Mouse (Mus musculus): Measurements from ENCODE around the gene Slbp. TPM values are rescaled to one million over a fixed set of nuclear protein-coding genes. Genes with fewer than 3 reads are reported as not detected.

Gene Slbp
- total RNA-seq (2021) = 10 to 100 TPM; 50.1 to 56.5 TPM
- long read RNA-seq, experiment 1, transcript Slbp-201 (8 exons, 1,906 nt) = major isoform, 92 of 112 reads
- long read RNA-seq, experiment 1, partial matches to known transcripts = 9 of 112 reads
- long read RNA-seq, experiment 1, other reads (novel, unspliced or antisense) = 11 of 112 reads
- long read RNA-seq, experiment 2, transcript Slbp-201 (8 exons, 1,906 nt) = major isoform, 32 of 44 reads
- long read RNA-seq, experiment 2, partial matches to known transcripts = 4 of 44 reads
- long read RNA-seq, experiment 2, other reads (novel, unspliced or antisense) = 7 of 44 reads

DNA sequence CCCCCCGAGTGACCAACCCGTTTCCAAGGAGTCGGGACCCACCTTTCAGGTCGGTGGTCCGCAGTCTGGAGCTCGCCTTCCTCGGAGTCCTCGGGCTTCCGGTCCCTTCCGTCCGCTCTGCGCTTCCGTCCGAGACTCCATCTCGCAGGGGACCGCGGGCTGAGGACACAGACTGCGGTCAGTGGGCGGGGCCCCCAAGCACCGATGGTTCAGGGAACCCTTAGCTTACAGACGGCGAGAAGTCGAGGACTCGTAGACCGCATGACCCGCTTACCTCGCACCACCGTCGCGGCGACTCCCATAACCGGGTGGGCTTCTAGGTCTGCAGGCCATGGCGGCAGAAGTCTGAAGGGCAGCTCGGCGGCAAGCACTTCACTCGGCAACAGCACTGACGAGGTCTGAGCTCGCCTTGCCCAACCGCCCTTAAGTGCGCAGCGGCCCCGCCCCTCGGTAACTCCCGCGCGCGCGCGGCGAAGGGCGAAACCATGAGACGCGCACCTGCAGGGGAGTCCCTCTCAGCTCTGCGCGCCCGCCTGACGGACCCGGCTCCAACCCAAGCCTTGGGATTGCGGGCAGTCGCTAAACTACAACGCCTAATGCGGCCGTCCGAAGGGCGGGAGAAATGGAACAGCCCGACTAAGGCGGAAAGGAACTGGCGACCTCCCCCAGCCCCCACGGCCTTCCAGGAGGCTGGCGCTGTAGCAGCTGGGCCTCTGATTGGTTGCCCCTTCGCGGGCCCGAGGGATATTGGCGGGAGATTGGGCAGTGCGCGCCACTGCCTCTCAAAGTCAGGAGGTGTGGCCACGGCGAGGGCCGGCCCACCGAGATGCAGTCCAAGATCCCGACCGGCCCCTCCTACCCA is at the start of gene Slbp:
Slbp (minus strand) TSS at position 654 of the 862 bp plus-strand sequence.
- DNase-seq = peak; percentile 97

- no peak for DNase-seq
These were observed 49.5 kb upstream of the Slbp start for GRCm38 (mm10) chr5:33701832-33702231.

DNA sequence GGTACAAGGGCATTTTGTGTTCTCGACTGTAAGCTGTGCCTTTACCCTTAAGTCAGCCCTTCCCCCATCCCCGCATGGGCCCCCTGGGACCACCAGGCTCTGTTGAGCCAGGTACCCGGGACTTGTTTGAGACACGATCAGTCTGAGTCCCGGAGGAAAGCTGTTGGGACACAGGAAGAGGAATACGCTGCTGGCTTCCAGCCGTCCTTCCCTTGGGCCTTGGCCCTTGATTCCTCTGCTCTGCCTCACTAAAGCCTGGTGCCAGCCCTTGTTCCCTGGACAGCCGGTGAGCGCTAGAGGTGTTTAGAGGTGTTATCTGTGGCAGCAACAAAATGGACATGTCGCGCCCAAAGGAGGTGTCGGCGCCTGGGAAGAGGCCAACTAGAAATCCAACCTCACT is 47.6 kb upstream of the Slbp start:
- DNase-seq = peak; percentile 68

DNA sequence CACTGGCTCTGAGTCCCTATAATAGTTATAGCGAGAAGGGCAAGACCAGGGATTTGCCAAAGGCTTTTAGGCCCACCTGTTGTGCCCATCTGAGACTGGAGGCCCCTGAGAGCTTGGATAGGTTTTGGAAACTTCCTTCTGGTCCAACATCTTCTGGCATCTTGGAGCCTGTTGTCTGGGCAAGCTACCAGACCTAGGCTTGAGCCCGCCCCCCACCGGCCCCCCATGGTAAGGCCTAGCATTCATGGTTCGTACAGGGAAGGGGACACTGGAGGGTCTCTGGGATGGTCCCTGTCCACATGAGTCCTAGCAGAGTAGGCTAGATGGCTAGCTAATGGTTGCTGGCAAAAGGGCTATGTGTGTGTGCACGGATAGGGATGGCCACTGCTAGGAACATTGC is 46.3 kb upstream of the Slbp start:
- no peak for DNase-seq

- DNase-seq = no peak
These were observed 45.7 kb upstream of the Slbp start for GRCm38 (mm10) chr5:33697947-33698512.

DNA sequence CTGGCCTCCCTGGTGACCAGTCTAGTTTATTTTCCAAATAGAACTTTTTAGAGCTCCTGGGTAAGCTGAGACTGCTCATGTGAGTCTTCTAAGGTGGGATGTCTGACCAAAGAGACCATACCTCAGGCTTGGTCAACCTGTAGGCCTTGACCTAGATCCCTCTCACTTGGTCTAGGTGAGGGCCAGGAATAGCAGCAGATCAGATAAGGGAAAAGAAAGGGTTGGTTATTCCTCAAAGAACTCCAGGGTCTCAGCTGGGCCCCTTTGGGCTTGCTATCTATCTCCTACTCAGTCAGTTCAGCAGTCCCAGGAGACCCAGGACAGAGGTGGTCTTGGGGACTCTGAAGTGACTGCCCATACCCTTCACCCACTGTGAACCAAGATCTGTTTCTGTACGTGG is 45.2 kb upstream of the Slbp start:
- no peak for DNase-seq

- no peak for DNase-seq
These were observed 44.1 kb upstream of the Slbp start for GRCm38 (mm10) chr5:33696430-33696829.

DNA sequence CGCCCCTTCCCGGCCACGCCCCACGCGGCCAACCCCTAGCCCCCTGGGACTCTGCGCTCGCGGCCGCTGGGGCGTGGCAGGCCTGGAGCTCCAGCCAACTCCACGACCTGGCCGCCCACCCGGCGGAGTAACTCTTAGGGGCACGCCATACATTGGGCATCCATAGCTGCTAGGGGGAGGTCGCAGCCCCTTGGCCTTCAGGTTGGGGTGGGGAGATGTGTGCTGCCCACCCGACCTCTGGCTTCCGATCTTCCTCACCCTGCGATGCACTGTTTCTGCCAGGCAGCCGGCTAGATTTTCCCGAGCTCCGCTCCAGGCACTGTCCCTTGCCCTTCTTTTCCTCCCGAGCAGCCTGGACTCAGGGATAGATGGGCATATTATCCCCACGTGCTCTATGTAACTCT is 43.3 kb upstream of the Slbp start:
- DNase-seq = no peak

DNA sequence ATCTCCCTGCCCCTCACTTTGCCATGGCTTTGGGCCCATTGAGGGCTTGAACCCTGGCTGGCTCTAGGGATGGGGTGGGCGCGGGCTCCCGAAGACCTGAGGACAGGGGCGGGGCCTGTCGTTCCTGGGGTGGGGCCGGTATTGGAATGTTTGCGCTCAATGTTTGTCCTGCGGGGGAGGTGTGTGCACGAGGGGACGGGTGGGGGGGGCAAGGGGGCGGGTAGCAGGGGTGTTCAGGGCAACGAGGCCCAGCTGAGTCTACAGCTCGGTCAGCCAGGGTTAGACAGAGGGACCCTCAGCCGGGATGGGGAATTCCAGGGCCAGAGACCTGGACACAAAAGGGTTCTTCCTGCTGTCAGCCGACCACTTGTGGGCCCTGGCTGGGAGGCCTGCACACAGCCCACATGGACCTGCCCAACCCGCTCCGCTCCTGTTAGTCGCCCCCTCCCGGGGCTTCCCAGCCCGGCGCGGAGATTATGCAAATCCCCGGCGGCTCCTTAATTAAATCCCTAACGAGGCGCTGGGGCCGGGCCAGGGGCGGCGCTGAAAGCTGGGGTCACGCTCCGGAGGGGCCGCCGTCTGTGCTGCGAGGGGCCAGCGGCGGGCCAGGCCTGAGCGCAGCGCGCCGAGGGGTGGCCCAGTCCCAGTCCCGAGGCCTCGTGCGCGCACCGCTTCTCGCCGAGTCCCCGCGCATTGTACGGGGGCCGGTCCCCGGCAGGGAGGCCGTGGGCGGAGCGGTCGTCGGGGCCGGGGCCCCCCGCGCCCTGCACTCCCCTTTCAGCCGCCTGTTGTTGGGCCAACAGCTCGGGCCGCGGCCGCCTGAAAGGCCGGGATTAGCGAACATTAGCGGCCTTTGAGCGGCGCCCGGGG is 42.7 kb upstream of the Slbp start:
- peak; percentile 42 for DNase-seq

DNA sequence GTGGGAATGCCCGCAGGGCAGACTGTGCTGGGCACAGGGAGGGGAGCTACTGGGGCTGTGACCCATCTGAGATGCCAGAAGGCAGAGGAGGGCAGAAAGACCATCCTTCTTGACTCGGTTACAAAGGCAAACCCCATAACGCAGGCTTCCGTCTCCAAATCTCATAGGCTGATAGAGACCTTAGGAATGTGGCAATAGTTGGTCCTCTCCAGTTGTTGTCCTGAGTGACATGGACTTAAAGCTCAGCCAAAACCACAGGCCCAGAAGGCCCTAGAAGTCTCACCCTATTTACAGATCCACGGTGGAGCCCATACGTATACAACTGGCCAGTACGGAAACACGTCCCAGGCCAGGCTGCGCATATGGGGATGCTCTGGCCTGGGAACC is 42.1 kb upstream of the Slbp start:
- no peak for DNase-seq

GRCm38 (mm10) chr5:33692393-33692792 is 40.0 kb upstream of the Slbp start:
- DNase-seq = peak; percentile 37

DNA sequence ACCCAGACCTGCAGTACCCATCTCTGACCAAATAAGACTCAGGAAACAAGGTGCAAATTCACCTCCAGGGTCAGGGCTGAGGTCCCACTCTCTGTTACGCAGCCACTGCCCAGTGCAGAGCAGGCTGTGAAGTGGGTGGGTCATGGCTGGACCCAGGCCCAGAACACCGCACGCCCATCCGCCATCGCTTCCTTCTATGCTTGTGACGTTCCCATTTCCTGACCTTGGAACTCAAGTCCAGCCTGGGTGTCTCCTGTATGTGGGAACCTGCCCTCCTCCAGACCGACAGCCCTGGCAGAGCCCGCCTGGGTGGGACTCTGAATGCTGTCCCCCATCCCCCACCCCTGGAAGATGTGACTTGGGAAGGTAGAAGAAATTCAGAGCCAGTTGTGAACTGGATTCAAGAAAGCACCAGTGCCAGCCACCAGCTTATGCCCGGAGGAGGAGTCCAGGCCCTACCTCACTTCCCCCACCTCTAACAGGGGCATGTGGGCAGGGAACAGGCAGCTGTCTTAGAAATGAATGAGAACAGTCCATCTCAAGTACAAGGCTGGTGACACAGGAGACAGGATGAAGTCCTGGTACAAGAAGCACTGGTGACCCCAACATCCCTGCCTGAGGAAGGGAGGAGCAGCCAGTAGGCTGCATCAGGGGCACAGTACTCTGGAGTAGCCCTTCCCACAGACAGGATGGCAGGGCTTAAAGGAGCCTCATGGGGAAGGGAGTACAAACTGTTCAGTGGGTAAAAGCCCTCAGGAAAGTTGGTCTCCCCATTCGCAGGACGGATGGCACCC is 37.7 kb upstream of the Slbp start:
- peak; percentile 30 for DNase-seq

- no peak for DNase-seq
These were observed 37.0 kb upstream of the Slbp start for GRCm38 (mm10) chr5:33689221-33689844.

DNA sequence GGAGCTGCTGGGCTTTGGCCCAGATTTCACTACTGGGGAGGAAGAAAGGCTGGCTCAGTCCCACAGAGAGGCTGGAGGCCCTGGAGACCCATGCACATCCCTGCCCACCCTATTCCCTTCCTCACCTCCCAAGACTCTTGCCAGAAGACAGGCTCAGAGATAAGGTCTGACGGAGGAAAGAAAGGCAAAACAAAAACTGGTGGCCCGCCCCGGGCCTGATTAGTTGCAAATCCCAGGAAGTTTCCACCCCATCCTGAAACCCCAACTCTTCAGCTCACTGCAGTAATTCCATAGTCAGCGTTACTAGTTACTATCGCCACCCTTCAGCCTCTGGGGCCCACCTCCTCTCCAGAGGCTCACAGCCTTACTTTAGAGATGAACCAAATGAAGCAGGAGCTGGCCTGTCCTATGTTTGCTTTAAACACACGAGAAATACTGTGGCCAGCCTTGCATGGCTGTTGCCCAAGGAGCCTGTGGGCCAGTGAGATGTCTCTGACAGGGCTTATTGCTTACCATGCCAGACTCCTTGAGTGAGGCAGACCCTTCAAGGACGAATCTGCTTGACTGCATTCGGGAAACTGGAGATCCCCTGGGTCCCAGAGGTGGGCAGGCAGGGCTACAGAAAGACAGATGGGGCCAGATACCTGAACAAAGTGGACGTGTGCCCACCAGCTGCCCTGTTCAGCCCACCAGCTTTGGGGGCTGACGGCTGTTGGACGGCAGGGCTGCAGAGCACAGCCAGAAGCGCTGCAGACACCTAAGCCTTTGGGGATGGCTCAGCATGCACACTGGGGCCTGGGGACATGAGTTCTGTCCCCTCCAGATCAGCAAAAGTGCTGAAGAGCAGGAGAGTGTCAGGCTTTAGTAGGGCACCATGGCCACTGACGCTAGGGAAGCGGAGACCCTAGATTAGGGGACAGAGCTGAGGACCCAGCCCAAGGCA is 36.2 kb upstream of the Slbp start:
- no peak for DNase-seq

DNA sequence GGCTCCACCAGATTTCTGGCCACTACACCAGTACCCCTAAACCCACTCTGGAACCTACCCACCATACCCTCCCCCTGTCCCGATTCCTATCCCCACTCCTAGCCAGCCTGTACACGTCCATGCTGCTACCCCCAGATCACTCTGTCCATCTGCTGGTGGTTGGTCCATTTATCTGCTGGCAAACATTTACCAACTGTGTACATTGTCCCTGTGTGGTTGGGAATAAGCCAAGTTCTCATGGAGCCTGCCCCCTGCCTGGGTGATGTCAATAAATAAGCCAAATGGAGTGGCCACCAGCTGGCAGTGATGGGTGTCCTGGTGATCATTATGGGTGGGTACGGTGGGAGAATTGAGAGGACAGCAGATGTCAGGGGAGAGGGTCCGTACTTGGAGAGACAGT is 34.8 kb upstream of the Slbp start:
- DNase-seq = no peak

GRCm38 (mm10) chr5:33684932-33685331 is 32.6 kb upstream of the Slbp start:
- DNase-seq = no peak

- peak; percentile 55 for DNase-seq
These were observed 31.7 kb upstream of the Slbp start for GRCm38 (mm10) chr5:33683897-33684652.

- DNase-seq = no peak
These were observed 30.6 kb upstream of the Slbp start for GRCm38 (mm10) chr5:33682963-33683362.
